Mouse (Mus musculus) small intestine, adult 10 weeks (tissue): ENCODE results near the gene Magea10. TPM values are rescaled to one million over a fixed set of nuclear protein-coding genes. Genes with fewer than 3 reads are reported as not detected.

Source experiments
- polyA plus RNA-seq: library from polyadenylated mRNA; stranded (reverse); fragments of 350-450 nt; fragmentation: Illumina TruSeq; extraction: RNeasy Lipid Tissue Mini Kit (QIAGEN cat#74804); gene quantifications from one replicate; pipeline ENCODE4 v1.2.3, GENCODE M21; 2014; ENCODE audit warnings: low replicate concordance

The Magea10 gene
- not detected for polyA plus RNA-seq

GRCm38 (mm10) chrX:72386758-72387157, at the start of gene Magea10:
Magea10 (minus strand) TSS chrX:72386858.

Other genes with a start within 250 kb of the Magea10 start
- gene Magea4, start 164.8 kb downstream of the Magea10 start, polyA plus RNA-seq = not detected
- 2.6 TPM for gene Gabre, start 112.1 kb downstream of the Magea10 start, polyA plus RNA-seq